20 mouse cellular contexts compared by ENCODE assay signal in the genomic region with DNA sequence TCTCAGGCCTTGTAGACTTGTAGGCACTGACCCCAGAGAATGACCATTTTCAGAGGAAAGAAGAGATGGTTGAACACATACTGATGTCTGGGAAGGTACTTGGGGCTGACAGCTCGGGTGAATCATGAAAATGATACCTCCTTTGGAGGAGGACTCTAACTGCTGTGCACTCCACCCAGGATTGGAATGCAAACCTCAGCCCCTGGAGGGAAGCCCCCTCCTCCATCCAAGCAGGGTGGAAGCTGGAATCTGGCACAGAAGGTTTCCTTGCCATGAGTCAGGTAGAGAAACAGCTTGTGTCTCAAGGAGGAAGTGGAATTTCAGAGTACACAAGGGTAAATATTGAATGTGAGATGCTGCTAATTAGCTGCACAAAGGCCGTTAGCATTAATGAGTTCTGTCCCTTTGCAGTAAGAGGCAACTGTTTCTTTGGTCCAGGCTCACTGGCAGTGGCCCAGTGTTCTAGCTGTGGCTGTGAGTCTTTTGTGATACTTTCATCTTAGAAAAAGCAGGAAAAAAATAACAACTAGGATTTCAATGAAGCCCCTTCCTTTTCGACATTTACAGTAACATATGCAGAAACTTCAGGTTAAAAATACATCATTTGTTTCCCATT.
A peak's percentile ranks its signal among the peaks of the same experiment; 100 is the strongest.
DNase-seq lines count a peak whose midpoint lies in the region; TF ChIP-seq lines count a peak whose summit lies in the region.
"Had no signal": no experiment of that assay in that cellular context is flagged by ENCODE, and none has a peak within 500 bp of the region (broad histone marks: within the 10 kb centered on the region; RNA-seq: fewer than 3 reads in every experiment).

No protein-coding gene starts in this region.

- no peaks in the 10 kb centered on the region for H3K36me3 ChIP-seq in C2C12 (ENCODE audit: control insufficient read depth, insufficient read depth)
- H3K36me3 ChIP-seq: forebrain, embryonic 12.5 days; heart, embryonic 10.5 days; intestine, embryonic 15.5 days; kidney, embryonic 15.5 days; liver, embryonic 13.5 days; neural tube, embryonic 12.5 days had no signal

- H3K27me3 ChIP-seq in C2C12 (ENCODE audit: control insufficient read depth, insufficient read depth, insufficient read length): no peaks in the 10 kb centered on the region
- H3K27me3 ChIP-seq: intestine, embryonic 15.5 days; kidney, embryonic 15.5 days; liver, embryonic 13.5 days; neural tube, embryonic 12.5 days had no signal

- no peaks in the 10 kb centered on the region for H3K79me2 ChIP-seq in C2C12 (ENCODE audit: control insufficient read depth, insufficient read depth)

- peak; percentile 23 for DNase-seq in layer of hippocampus, adult 9-11 months
- no peak for DNase-seq in layer of hippocampus, postnatal 36 days
- DNase-seq in 3T3-L1 (ENCODE audit: low read depth, low spot score) (peak; percentile 77), R1 (ENCODE audit: low read depth, low spot score) (peak; percentile 30)
- DNase-seq in urinary bladder, postnatal 14 days (ENCODE audit: low spot score): no peak
- no peak for DNase-seq in left cerebral cortex, adult 8-10 months (ENCODE audit: low spot score in 2 of 2)
- DNase-seq: adrenal gland, postnatal 25 days; cerebellum, postnatal 10 days; gastrocnemius, postnatal 10 days; kidney, postnatal 4 days; liver, embryonic 13.5 days; lung, adult 2 months; lung, postnatal 14 days; retina, postnatal 1 day had no signal

- H3ac ChIP-seq in C2C12 (ENCODE audit: control insufficient read depth, insufficient read length, low read depth): no peak overlapping the region

- TF ChIP-seq CTCF in C2C12 (IDR thresholded peaks at IDR 0.05; ENCODE audit: control insufficient read depth, insufficient read depth, insufficient read length): no peak

- no peak overlapping the region for H3K4me3 ChIP-seq in C2C12 (ENCODE audit: insufficient read depth, poor library complexity, severe bottlenecking)
- H3K4me3 ChIP-seq: forebrain, embryonic 12.5 days; heart, embryonic 10.5 days; intestine, embryonic 15.5 days; kidney, embryonic 15.5 days; liver, embryonic 13.5 days; neural tube, embryonic 12.5 days had no signal

- no peaks in the 10 kb centered on the region for H3K79me3 ChIP-seq in C2C12 (ENCODE audit: low read depth)

TF ChIP-seq in C2C12, 6 proteins besides CTCF, POLR2A, EP300 and RAD21:
- no peak for TF ChIP-seq MYOG (IDR thresholded peaks at IDR 0.05; ENCODE audit: control insufficient read depth, extremely low read depth, insufficient read length)
- peak; percentile 25 for TF ChIP-seq MAX (IDR thresholded peaks at IDR 0.05)

Comparison
In these comparisons a context has a peak if more than half of its experiments do, and no peak if none do; other contexts are left out.
1. DNase-seq: peak in layer of hippocampus, adult 9-11 months (single experiment), 3T3-L1 (single experiment) and R1 (single experiment); none in layer of hippocampus, postnatal 36 days (0 of 2), urinary bladder, postnatal 14 days (single experiment) and left cerebral cortex, adult 8-10 months (0 of 2).